Mouse (Mus musculus) lung, postnatal 14 days (tissue): ENCODE data around the gene Bcl2l1.
A peak's percentile ranks its signal among the peaks of the same experiment; 100 is the strongest.

Experiments
- DNase-seq: peaks from one replicate; pipeline ENCODE4 v3.0.0; 2021

Gene Bcl2l1

GRCm38 (mm10) chr2:152799954-152800761 lies 31.4 kb downstream of the Bcl2l1 start:
- no peak for DNase-seq

- DNase-seq, result no peak
Observed at GRCm38 (mm10) chr2:152797589-152797988, 33.9 kb downstream of the Bcl2l1 start.

- DNase-seq, result no peak
Observed at GRCm38 (mm10) chr2:152794281-152794827, 37.2 kb downstream of the Bcl2l1 start.

DNA sequence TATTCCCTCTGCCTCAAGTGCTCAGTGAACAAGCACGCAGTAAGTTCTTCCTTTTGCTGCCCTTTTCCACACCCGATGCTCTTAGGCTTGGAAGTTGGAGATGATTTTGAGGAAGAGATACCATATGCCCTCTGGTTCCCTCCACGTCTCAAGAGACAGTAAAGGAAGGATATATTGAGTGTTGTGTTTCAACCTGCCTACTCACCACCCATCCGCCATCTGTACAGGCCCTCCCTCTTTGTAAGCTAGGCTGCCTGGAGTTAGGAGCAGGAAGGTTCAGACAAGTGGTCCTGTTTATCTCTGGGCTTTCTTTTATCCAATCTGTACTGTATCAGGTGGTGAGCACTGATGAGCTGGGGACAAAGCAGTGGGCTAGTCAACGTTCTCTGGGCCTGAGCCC lies 38.1 kb downstream of the Bcl2l1 start:
- DNase-seq, result no peak

DNA sequence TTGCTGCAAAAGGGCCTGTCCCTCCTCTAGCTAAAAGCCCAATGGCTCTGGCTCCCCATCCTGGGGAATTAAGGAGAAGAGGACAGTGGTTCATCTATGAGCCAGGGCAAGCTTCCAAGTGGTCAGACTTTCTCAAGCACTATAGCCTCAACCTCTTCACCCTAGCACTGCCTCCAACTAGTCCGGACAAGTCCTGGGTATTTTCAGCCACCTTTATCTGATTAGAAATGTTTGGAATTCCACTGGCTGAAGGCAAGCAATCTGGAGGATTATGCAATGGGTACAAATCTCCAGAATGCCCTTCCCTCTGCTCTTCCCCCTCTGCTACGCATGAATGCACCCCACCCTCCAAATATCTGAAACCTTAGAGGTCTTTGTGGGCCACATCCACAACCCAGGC lies 39.1 kb downstream of the Bcl2l1 start:
- peak; percentile 77 for DNase-seq

DNA sequence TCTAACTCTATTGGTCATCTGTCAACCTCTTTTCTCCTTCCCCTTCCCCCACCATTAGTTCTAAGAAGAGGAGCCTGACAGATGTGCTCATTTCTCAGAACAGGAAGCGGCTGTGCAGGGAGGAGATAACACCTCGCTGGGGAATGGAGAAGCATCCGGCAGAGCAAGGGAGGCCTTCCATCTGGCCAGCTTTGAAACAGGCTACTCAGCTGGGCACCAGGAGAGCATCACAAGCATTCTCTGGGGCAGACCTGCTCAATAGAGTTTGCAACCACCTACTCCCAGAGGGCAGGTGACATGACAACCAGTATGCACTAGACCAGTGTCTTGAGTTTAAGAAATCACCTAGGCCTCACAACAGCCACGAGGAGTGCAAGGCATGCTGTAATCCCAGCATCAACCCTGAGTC lies 41.9 kb downstream of the Bcl2l1 start:
- peak; percentile 63 for DNase-seq

GRCm38 (mm10) chr2:152788892-152789421 lies 42.6 kb downstream of the Bcl2l1 start:
- DNase-seq, result peak; percentile 69

GRCm38 (mm10) chr2:152787543-152787942 lies 44.0 kb downstream of the Bcl2l1 start:
- DNase-seq, result no peak

GRCm38 (mm10) chr2:152787136-152787535 lies 44.4 kb downstream of the Bcl2l1 start:
- no peak for DNase-seq

- DNase-seq, result peak; percentile 92
Observed at GRCm38 (mm10) chr2:152785446-152786350, 45.8 kb downstream of the Bcl2l1 start.

DNA sequence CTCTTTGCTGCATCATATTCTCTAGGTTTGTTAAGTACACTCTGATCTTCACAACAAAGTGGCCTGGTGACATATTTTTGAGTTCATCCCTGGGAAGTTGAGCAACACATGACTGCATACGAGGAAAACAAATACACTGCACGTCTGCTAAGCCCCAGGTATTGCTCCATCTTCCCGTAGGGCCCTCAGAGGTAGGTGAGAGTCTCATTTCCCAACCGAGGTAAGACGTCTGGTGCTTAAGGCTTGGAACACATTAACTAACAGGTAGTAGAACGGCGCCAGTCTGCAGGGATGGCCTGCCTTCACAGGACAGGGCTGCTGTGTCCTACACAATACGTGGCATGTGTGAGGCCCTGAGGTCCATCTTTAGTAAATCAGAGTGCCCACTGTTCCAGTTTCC lies 46.9 kb downstream of the Bcl2l1 start:
- DNase-seq, result peak; percentile 63

DNA sequence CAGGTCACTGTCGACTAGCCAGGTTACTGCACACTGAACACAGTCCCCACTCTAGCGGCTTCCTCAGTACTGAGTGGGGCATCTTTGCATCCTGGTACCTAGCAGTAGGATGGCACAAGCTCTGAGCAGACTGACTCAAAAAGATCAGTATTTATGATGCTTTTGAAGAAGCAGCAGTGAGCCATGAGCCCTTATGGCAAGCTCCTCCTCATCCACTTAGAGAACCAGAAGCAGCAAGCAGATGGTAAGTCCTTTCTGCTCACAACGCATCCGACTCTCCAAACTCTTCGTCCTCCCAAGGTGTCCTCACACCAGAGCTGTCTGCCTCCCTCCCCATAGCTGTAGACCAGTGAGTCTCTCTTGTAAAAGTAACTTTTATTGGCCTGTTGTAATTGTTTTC lies 48.3 kb downstream of the Bcl2l1 start:
- DNase-seq, result no peak

GRCm38 (mm10) chr2:152782656-152783055 lies 48.9 kb downstream of the Bcl2l1 start:
- no peak for DNase-seq

GRCm38 (mm10) chr2:152781031-152781711 lies 50.4 kb downstream of the Bcl2l1 start:
- no peak for DNase-seq

- DNase-seq, result no peak
Observed at GRCm38 (mm10) chr2:152780466-152780865, 51.1 kb downstream of the Bcl2l1 start.

- no peak for DNase-seq
Observed at GRCm38 (mm10) chr2:152777081-152777480, 54.4 kb downstream of the Bcl2l1 start.

DNA sequence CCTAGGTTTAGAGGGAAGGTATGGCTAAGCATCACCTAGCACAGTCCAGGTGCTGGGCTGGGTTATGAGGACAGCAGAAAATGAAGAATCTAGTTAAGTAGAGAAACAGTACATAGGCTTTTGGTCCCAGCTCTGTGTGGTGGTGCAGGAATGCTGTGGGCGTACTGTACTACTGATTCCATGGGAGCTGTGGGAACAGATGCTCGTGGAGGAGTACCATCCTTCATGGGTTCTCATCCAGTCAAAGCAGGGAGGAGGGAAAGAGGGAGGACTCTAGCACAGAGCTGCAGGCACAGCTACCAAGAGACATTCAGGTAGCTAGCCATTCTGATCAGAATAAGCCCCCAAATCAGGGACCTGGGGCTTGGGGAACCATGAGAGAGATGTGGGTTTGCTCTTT lies 55.1 kb downstream of the Bcl2l1 start:
- DNase-seq, result no peak

GRCm38 (mm10) chr2:152776019-152776418 lies 55.5 kb downstream of the Bcl2l1 start:
- DNase-seq, result no peak

DNA sequence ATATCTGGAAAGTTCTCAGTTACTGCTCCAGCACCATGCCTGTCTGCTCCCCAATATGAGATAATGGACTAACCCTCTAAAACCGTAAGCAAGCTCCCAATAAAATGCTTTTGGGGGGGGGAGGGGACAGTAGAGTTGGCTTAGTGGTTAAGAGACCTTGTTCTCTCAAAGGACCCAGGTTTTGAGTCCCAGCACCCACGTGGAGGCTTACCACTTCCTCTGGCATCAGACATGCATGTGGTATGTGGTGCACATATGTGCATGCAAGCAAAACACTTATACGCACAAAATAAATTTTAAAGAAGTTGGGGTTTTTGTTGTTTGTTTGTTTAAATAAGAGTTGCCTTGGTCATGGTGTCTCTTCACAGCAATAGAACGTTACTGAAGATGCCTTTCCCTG lies 56.2 kb downstream of the Bcl2l1 start:
- DNase-seq, result no peak

- no peak for DNase-seq
Observed at GRCm38 (mm10) chr2:152772231-152772630, 59.3 kb downstream of the Bcl2l1 start.

GRCm38 (mm10) chr2:152771571-152771970 lies 60.0 kb downstream of the Bcl2l1 start:
- no peak for DNase-seq

- DNase-seq, result no peak
Observed at GRCm38 (mm10) chr2:152769677-152770076, 61.9 kb downstream of the Bcl2l1 start.
